Mouse (Mus musculus) limb, embryonic 15.5 days (tissue): Measurements from ENCODE around the gene Gsto1. TPM values are rescaled to one million over a fixed set of nuclear protein-coding genes. Genes with fewer than 3 reads are reported as not detected.
"Not testable (repeated sequence)": the region's sequence is repeated elsewhere in the genome, so short reads cannot be mapped to it uniquely, and the experiment has no call there.

Experiments used
- ATAC-seq: fragments of 200-750 bp; cut with Nextera tagmentation; 2 replicates; pipeline ENCODE4 v1.8.0; 2017; ENCODE audit warnings: low read depth, moderate TSS enrichment; ENCODE audit not compliant: insufficient number of reproducible peaks, low FRiP score, low TSS enrichment
- H3K27ac ChIP-seq: fragments of 300-500 bp; sonication (generic); 2 replicates; pipeline ENCODE4 v1.5.1; 2015; ENCODE audit warnings: moderate library complexity, mild to moderate bottlenecking, inconsistent platforms
- H3K27me3 ChIP-seq: fragments of 300-500 bp; sonication (generic); 2 replicates; pipeline ENCODE4 v1.6.1; 2015; ENCODE audit warnings: inconsistent platforms
- H3K36me3 ChIP-seq: fragments of 300-500 bp; sonication (generic); 2 replicates; pipeline ENCODE4 v1.6.1; 2015; ENCODE audit warnings: inconsistent platforms
- H3K4me1 ChIP-seq: fragments of 300-500 bp; sonication (generic); 2 replicates; pipeline ENCODE4 v1.6.1; 2015; ENCODE audit warnings: inconsistent platforms
- H3K4me2 ChIP-seq: fragments of 300-500 bp; sonication (generic); 2 replicates; pipeline ENCODE4 v1.6.1; 2015; ENCODE audit warnings: mild to moderate bottlenecking, inconsistent platforms
- H3K4me3 ChIP-seq: fragments of 300-500 bp; sonication (generic); 2 replicates; pipeline ENCODE4 v1.5.1; 2015; ENCODE audit warnings: mild to moderate bottlenecking, inconsistent platforms
- H3K9ac ChIP-seq: fragments of 300-500 bp; sonication (generic); 2 replicates; pipeline ENCODE4 v1.6.1; 2015; ENCODE audit warnings: inconsistent platforms
- H3K9me3 ChIP-seq: fragments of 300-500 bp; sonication (generic); 2 replicates; pipeline ENCODE4 v1.6.1; 2016; ENCODE audit warnings: inconsistent platforms
- WGBS: fragments of 180-500 bp; shearing (Covaris S2); methylation state at CpG from one replicate; pipeline ENCODE4 v1.1.7; 2015; 5-methylcytosine and 5-hydroxymethylcytosine counted together
- polyA plus RNA-seq: library from polyadenylated mRNA; unstranded; fragments of >200 nt; fragmentation: Nextera tagmentation; extraction: Ambion mirVana; gene quantifications from 2 replicates; pipeline ENCODE4 v1.2.1, GENCODE M21; 2015

The Gsto1 gene
- polyA plus RNA-seq, 1 experiment from 2014 or later: 227 TPM

GRCm38 (mm10) chr19:47834614-47835013 lies 20.2 kb upstream of the Gsto1 start:
- Histone ChIP-seq H3K36me3 (no peaks in the 10 kb centered on the region), H3K4me1 (peaks cover 9% of the 10 kb centered on the region), H3K4me2 (no peak overlapping the region), H3K9ac (no peak overlapping the region), H3K27ac (no peak overlapping the region), H3K27me3 (0 out of 2 replicates have a peak, but pooled peaks cover 8% of the 10 kb centered on the region), H3K9me3 (no peaks in the 10 kb centered on the region), H3K4me3 (no peak overlapping the region)
- ATAC-seq: no peak
- 80% methylated on average over 5 of the region's 5 CpGs for WGBS

DNA sequence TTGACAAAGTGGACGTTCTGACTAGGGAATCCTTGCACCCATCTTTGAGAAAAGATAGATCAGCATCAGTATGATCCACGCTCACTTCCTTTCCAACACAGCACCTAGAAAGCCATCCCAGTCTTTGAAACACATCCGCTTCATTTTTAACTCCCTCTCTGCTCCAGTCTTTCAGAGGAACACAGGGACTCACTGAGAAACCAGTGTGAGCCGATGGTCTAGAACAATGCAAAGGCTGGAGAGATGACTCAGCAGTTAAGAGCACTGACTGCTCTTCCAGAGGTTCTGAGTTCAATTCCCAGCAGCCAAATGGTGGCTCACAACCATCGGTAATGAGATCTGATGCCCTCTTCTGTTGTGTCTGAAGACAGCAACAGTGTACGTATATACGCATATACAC lies 19.0 kb upstream of the Gsto1 start:
- Histone ChIP-seq H3K4me2 (no peak overlapping the region), H3K4me3 (no peak overlapping the region), H3K9ac (no peak overlapping the region), H3K27me3 (0 out of 2 replicates have a peak, but pooled peaks cover 8% of the 10 kb centered on the region), H3K4me1 (peaks cover 9% of the 10 kb centered on the region), H3K9me3 (no peaks in the 10 kb centered on the region), H3K27ac (no peak overlapping the region), H3K36me3 (no peaks in the 10 kb centered on the region)
- WGBS: 88% methylated on average over 7 of the region's 7 CpGs
- no peak for ATAC-seq

GRCm38 (mm10) chr19:47836701-47837526 lies 17.9 kb upstream of the Gsto1 start:
- Histone ChIP-seq H3K4me2 (peak overlapping the region; percentile 96), H3K9me3 (no peaks in the 10 kb centered on the region), H3K27me3 (0 out of 2 replicates have a peak, but pooled peaks cover 8% of the 10 kb centered on the region), H3K4me1 (peaks cover 9% of the 10 kb centered on the region), H3K9ac (no peak overlapping the region), H3K4me3 (peak overlapping the region; percentile 53), H3K27ac (no peak overlapping the region), H3K36me3 (no peaks in the 10 kb centered on the region)
- 4% methylated on average over 49 of the region's 49 CpGs for WGBS
- ATAC-seq: peak; percentile 74

- Histone ChIP-seq H3K27me3 (0 out of 2 replicates have a peak, but pooled peaks cover 8% of the 10 kb centered on the region), H3K4me1 (peaks cover 9% of the 10 kb centered on the region), H3K36me3 (no peaks in the 10 kb centered on the region), H3K9ac (no peak overlapping the region), H3K27ac (no peak overlapping the region), H3K9me3 (no peaks in the 10 kb centered on the region), H3K4me2 (peak overlapping the region; percentile 96), H3K4me3 (peak overlapping the region; percentile 53)
- ATAC-seq: no peak
- WGBS: under 1% methylated on average over 6 of the region's 6 CpGs
Measured at GRCm38 (mm10) chr19:47837527-47837901, 17.3 kb upstream of the Gsto1 start.

GRCm38 (mm10) chr19:47841234-47841633 lies 13.5 kb upstream of the Gsto1 start:
- H3K4me2 ChIP-seq, H3K4me3 ChIP-seq, H3K27ac ChIP-seq, H3K9ac ChIP-seq, H3K36me3 ChIP-seq, H3K27me3 ChIP-seq, H3K9me3 ChIP-seq, ATAC-seq, H3K4me1 ChIP-seq: not testable (repeated sequence)
- WGBS: 83% methylated on average over 15 of the region's 15 CpGs

GRCm38 (mm10) chr19:47849735-47850134 lies 5.0 kb upstream of the Gsto1 start:
- Histone ChIP-seq H3K4me3 (no peak overlapping the region), H3K27me3 (no peaks in the 10 kb centered on the region), H3K4me1 (peaks cover 12% of the 10 kb centered on the region), H3K9ac (no peak overlapping the region), H3K9me3 (no peaks in the 10 kb centered on the region), H3K36me3 (no peaks in the 10 kb centered on the region), H3K4me2 (no peak overlapping the region), H3K27ac (no peak overlapping the region)
- no peak for ATAC-seq
- 92% methylated on average over 3 of the region's 3 CpGs for WGBS

DNA sequence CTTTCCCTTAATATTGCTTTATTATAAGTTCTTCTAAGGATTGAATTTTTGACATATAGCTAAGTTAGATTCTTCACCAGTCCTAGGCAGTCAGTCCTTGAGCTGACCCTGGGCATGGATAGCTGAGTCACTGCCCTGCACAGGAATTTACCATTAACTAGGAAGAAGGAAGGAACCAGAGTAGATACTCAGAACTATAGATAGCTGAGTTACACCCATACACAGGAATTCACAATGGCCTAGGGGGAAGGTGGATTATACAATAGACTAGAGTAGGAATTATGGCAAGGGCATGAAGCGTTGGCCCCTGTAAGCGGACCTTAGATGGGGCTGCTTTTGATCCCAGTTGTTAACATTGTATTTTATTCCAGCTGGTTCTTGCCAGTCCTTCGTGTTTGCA lies 2.6 kb upstream of the Gsto1 start:
- not testable (repeated sequence) for ATAC-seq, H3K27ac ChIP-seq, H3K9ac ChIP-seq, H3K4me2 ChIP-seq, H3K9me3 ChIP-seq, H3K27me3 ChIP-seq, H3K36me3 ChIP-seq, H3K4me3 ChIP-seq
- 76% methylated on average over 3 of the region's 3 CpGs for WGBS
- peaks cover 16% of the 10 kb centered on the region for H3K4me1 ChIP-seq

DNA sequence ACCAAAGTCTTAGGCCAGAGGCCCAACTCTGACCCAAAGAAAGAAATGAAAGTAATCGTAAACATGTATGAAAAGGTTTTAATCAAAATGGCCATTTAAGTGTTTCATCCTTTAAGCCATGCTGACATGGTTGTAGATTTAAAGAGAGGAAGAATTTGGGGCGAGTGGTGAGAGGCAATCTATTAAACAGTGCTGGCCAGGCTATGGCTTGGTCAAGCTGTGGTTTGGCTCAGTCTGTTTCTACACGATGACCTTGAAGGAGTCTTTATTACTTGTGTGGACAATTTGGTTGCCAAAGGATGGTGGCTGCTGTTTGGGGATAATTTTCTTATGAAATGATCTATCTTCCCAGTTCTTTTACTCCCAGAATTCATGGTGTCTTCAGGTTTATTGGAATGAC lies 1.7 kb upstream of the Gsto1 start:
- H3K4me2 ChIP-seq: no peak overlapping the region
- peaks cover 16% of the 10 kb centered on the region for H3K4me1 ChIP-seq
- H3K27me3 ChIP-seq: no peaks in the 10 kb centered on the region
- H3K4me3 ChIP-seq: no peak overlapping the region
- H3K9me3 ChIP-seq: no peaks in the 10 kb centered on the region
- 80% methylated on average over 3 of the region's 3 CpGs for WGBS
- H3K36me3 ChIP-seq: no peaks in the 10 kb centered on the region; the same call in 1 of the 2 replicates
- H3K9ac ChIP-seq: no peak overlapping the region
- no peak for ATAC-seq
- H3K27ac ChIP-seq: no peak overlapping the region

- peaks cover 10% of the 10 kb centered on the region for H3K36me3 ChIP-seq
- no peaks in the 10 kb centered on the region for H3K27me3 ChIP-seq
- 4% methylated on average over 13 of the region's 13 CpGs for WGBS
- peak overlapping the region; percentile 93 for H3K27ac ChIP-seq
- peak overlapping the region; percentile 69 for H3K4me3 ChIP-seq
- no peaks in the 10 kb centered on the region for H3K9me3 ChIP-seq
- peak; percentile 84 for ATAC-seq
- peak overlapping the region; percentile 20; the same call in 1 of the 2 replicates for H3K9ac ChIP-seq
- H3K4me2 ChIP-seq: peak overlapping the region; percentile 91
- H3K4me1 ChIP-seq: peaks cover 16% of the 10 kb centered on the region
Measured at GRCm38 (mm10) chr19:47853951-47854795, 597 bp upstream of the Gsto1 start.

DNA sequence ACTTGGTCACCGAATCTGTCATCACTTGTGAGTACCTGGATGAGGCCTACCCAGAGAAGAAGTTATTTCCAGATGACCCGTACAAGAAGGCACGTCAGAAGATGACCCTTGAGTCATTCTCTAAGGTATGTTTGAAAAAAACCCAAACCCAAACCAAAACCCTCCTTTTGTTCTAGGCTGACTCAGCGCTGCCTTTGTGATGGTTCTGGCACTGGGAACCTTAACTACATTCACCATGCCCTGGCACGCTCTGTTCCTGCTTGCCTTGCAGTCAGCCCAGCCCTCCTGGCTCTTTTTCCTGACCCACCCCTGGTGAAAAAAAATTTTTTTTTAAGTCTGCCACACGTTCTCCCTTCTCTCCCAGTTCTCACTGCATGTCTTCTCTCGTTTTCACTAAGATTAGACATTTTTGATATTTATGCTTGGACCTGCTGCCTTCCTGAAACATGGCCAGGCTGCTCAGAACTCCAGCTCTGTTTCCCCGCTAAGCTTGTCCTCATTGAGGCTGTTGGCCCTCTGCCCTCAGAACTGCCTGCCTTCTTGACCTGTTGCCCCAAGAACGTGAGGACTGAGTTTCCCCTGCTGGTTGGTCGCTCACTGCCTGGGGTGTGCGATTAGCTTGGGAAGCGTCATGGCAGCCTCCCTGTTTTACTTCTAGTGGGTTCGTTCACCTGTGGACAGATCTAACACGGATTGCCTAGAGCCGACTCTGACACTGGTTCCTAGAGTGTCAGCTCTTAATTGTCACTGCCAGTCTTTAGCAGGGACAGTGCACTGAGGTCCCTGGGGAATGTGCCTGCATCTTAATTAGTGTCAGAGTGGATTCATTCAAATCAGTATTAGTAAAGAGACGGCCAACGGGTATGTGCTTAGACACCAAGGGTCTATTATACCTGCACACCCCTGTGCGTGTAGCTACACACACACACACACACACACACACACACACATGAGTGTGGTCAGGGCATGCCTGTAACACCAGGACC lies 3.5 kb downstream of the Gsto1 start:
- no peak overlapping the region for H3K4me3 ChIP-seq
- no peak overlapping the region for H3K27ac ChIP-seq
- no peak overlapping the region for H3K9ac ChIP-seq
- H3K36me3 ChIP-seq: peaks cover 30% of the 10 kb centered on the region
- H3K4me2 ChIP-seq: no peak overlapping the region
- H3K9me3 ChIP-seq: no peaks in the 10 kb centered on the region
- H3K27me3 ChIP-seq: no peaks in the 10 kb centered on the region
- WGBS: 83% methylated on average over 18 of the region's 18 CpGs
- peaks cover 16% of the 10 kb centered on the region for H3K4me1 ChIP-seq
- ATAC-seq: no peak

DNA sequence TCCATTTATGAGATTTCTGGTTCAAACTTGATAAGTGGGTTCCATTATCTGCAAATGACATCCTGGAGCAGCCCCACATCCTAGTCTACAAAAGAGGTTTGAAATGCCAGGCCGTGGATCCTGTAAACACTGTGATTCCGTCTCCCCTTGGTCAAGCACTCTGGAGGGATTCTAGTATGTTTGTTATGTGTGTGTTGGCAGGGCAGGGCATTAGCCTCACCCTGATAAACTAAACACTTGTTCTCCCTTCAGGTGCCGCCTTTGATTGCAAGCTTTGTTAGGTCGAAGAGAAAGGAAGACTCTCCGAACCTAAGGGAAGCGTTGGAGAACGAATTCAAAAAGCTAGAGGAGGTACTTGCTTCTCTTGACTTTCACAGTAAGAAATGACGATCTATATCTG lies 4.4 kb downstream of the Gsto1 start:
- Histone ChIP-seq H3K4me2 (no peak overlapping the region), H3K27ac (no peak overlapping the region), H3K9ac (no peak overlapping the region), H3K4me3 (no peak overlapping the region), H3K9me3 (no peaks in the 10 kb centered on the region), H3K27me3 (no peaks in the 10 kb centered on the region), H3K36me3 (peaks cover 33% of the 10 kb centered on the region), H3K4me1 (peaks cover 9% of the 10 kb centered on the region)
- WGBS: 93% methylated on average over 8 of the region's 8 CpGs
- ATAC-seq: no peak
